Mouse (Mus musculus): ENCODE results near the gene Rnase9. TPM values are rescaled to one million over a fixed set of nuclear protein-coding genes. Genes with fewer than 3 reads are reported as not detected.

Gene Rnase9
- polyA plus RNA-seq, 1 experiment from 2014 or later: not detected

DNA sequence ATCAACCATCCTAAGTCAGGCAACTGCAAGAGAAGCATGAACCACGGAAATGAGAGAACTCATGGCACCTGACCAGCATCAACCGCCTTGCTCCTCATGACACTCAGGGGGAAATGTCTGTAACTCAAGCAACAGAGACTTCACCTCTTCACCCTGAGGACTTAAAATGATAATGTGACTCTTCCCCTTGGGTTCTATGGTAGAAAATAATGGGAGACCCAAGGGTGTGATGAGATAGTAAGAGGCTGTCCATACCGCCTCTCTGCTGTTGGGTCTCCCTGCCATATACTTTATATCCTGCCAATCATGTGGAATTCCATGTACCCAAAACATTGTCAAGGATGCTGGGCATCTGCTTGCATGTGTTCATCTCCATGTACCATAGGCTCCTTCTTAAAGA, 32.7 kb upstream of the Rnase9 start, which contains the start of gene Olfr750:
Gene Olfr750, minus strand, starts transcription at position 101 of the 400 bp plus-strand sequence.
- Histone ChIP-seq H3K4me1 (no peaks in the 10 kb centered on the region), H3K36me3 (no peaks in the 10 kb centered on the region), H3K27ac (replicated peaks) (no peak within 1 kb of the TSS), H3K9me3 (replicated peaks) (no peaks in the 10 kb centered on the region), H3K4me3 (no peak within 1 kb of the TSS), H3K27me3 (ENCODE audit: low read depth, poor library complexity, severe bottlenecking) (no peaks in the 10 kb centered on the region)
- WGBS: 85% methylated on average over 3 of the region's 3 CpGs
- DNase-seq (ENCODE audit: low spot score): no peak

DNA sequence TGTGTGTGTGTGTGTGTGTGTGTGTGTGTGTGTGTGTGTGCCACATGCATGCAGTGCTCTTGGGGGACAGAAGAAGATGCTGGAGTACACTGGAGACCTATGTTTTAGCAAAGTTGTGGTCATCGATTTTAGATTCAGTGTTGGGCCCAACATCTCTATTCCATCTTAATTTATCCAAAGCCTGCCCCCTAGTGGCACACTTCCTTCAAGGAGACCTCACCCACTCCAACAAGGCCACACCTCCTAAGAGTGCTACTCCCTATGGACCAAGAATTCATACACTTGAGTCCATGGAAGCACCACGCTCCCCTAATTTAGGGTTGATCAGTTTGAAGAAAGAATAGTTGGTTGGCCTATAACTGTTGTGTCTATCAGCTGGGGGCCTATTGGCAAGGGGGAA, 27.9 kb upstream of the Rnase9 start:
- WGBS: 89% methylated on average over 2 of the region's 2 CpGs
- no peaks in the 10 kb centered on the region for H3K27me3 ChIP-seq (ENCODE audit: low read depth, poor library complexity, severe bottlenecking)
- no peak for DNase-seq (ENCODE audit: low spot score)
- H3K4me1 ChIP-seq: peaks cover 11% of the 10 kb centered on the region
- H3K4me3 ChIP-seq: no peak overlapping the region
- no peak overlapping the region for H3K27ac ChIP-seq (replicated peaks)
- no peaks in the 10 kb centered on the region for H3K9me3 ChIP-seq (replicated peaks)
- H3K36me3 ChIP-seq: no peaks in the 10 kb centered on the region

DNA sequence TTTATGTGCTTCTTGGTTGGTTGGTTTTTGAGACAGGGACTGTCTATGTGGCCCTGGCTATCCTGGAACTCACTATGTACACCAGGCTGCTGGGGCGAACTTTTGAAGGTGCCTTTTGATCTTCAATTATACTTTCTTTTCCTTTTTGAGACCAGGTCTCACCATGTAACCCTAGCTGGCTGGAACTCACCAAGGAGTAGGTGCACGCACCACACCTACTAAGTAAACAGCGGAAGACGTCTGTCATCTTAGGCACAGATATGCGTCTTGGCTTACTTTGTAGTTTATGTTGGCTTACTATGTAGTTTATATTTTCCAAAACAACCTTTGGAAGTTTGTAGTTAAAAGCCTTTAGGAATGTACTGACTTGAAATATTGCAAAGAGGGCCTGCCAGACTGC, 27.3 kb upstream of the Rnase9 start:
- Histone ChIP-seq H3K27ac (replicated peaks) (no peak overlapping the region), H3K9me3 (replicated peaks) (no peaks in the 10 kb centered on the region), H3K4me3 (no peak overlapping the region), H3K36me3 (no peaks in the 10 kb centered on the region), H3K27me3 (ENCODE audit: low read depth, poor library complexity, severe bottlenecking) (no peaks in the 10 kb centered on the region), H3K4me1 (peaks cover 11% of the 10 kb centered on the region)
- 95% methylated on average over 5 of the region's 5 CpGs for WGBS
- no peak for DNase-seq (ENCODE audit: low spot score)

DNA sequence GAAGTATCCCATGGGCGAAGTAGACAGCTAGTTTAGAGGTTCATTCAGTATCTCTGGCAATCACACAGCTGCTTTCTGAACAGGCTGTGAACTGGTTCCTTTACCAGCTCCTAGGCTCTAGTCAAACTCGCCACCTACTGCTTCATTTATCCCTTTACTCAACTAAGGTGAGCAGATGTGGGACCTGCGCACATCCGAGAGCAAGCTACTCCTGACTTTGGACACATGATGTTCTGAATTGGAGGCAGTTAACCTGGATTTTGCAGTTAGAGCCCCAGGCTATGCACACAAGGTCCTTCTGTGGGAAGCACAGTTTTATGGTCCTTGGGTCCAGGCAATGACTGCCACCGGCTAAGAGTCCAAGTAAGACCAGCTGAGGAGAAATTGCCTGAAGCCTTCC, 19.1 kb upstream of the Rnase9 start:
- peaks cover 11% of the 10 kb centered on the region for H3K4me1 ChIP-seq
- no peaks in the 10 kb centered on the region for H3K36me3 ChIP-seq
- WGBS: 92% methylated on average over 5 of the region's 5 CpGs
- H3K9me3 ChIP-seq (replicated peaks): no peaks in the 10 kb centered on the region
- H3K4me3 ChIP-seq: no peak overlapping the region
- H3K27me3 ChIP-seq (ENCODE audit: low read depth, poor library complexity, severe bottlenecking): peaks cover 15% of the 10 kb centered on the region; the same call in 1 of the 2 replicates
- no peak for DNase-seq (ENCODE audit: low spot score)
- H3K27ac ChIP-seq (replicated peaks): no peak overlapping the region

DNA sequence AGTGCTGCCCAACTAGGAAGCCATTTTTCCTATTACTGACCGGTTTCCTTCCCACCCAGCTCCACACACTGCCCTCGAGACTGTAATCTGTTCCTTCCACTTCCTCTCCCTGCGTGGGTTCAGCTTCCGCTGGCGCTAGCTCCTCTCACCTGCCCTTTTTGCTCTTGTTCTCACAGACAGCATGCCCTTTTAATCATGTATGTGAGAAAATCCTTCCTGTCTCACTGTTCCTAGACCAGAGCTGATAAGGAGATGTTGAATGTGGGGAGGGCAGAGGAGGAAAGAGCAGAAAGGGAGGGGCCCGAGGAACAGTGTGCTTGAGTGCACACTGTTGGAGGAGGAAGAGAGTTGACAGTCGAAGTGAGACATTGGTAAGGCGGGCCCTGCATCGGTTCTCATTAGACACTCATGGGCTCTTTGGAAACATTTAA, 15.7 kb upstream of the Rnase9 start, which contains the start of gene Rnase12:
Gene Rnase12, minus strand, starts transcription at position 261 of the 431 bp plus-strand sequence.
- 78% methylated on average over 9 of the region's 9 CpGs for WGBS
- H3K27me3 ChIP-seq (ENCODE audit: low read depth, poor library complexity, severe bottlenecking): peaks cover 22% of the 10 kb centered on the region; the same call in 1 of the 2 replicates

DNA sequence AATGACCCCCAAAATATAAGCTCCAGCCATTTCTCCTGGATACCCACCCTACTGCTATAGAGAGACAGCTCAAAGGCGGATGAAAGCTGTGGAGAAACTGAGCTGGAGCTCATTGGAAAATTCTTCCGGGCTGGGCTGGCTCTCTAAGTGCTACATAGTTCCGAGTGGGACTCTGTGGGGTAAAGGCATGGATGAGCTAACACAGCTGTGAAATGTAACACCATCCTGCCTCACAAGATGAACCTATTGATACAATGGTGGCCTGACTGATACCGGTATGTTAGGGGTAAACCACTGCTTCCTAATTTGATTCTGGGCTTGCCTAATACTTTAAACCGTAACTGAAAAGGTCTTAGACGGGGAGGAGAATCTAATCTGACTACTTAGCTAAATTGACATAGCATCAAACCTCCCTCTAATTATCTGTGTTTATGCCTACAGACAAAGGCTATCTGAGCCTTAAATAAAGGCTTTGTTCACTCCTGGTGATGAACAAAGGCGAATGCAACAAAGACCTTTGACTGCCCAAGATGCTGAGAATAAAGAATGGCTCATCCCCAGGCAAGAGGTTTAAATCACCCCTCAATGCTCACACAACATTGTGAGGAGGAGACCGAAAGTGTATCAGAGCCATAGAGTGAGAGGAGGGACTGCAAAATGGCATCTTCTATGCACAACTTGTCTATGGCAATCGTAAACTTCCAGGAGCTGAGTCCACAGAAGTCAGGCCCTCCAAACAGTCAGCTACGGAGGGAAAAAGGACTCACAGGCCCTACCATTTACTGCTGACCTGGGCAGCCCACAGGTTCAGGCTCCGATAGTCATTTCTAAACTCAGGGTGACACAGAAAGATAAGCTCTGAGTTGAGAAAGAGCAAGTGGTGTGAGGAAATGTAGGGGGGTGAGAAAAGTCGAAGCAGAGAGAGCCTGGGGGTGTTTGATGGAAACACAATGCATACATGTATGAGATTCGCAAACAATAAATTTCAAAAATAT, 12.9 kb upstream of the Rnase9 start:
- H3K9me3 ChIP-seq (replicated peaks): no peaks in the 10 kb centered on the region
- no peak overlapping the region for H3K4me3 ChIP-seq
- H3K27ac ChIP-seq (replicated peaks): peak overlapping the region; percentile 63
- H3K36me3 ChIP-seq: no peaks in the 10 kb centered on the region
- peaks cover 23% of the 10 kb centered on the region for H3K27me3 ChIP-seq (ENCODE audit: low read depth, poor library complexity, severe bottlenecking)
- WGBS: 26% methylated on average over 13 of the region's 13 CpGs
- peaks cover 26% of the 10 kb centered on the region for H3K4me1 ChIP-seq
- DNase-seq (ENCODE audit: low spot score): peak; percentile 27

More for the DNA sequence above, 15.7 kb upstream of the Rnase9 start, which contains the start of gene Rnase12:
- peak; percentile 9 for DNase-seq (ENCODE audit: low spot score)
- peaks cover 27% of the 10 kb centered on the region for H3K4me1 ChIP-seq
- H3K9me3 ChIP-seq (replicated peaks): no peaks in the 10 kb centered on the region
- H3K36me3 ChIP-seq: no peaks in the 10 kb centered on the region
- H3K4me3 ChIP-seq: no peak within 1 kb of the TSS
- no peak within 1 kb of the TSS for H3K27ac ChIP-seq (replicated peaks)

DNA sequence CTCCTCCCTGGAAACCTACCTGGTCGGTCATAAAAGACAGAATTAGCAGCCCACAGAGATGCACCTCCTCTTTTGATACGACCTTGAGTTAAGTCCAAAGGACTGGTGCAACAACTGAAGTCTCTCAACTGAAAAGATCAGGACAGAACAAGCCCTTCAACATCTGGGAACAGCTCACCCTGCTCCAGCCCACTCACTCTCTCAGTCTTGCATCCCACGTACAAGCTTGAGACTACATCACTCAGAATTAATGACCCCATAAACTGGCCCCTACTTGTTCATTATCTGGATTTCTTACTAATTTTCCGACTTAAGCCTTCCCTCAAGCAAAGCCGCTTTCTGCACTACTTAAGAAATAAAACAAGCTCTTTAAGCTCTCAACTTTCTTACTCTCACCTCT, 11.5 kb upstream of the Rnase9 start:
- peaks cover 23% of the 10 kb centered on the region for H3K27me3 ChIP-seq (ENCODE audit: low read depth, poor library complexity, severe bottlenecking)
- no peak overlapping the region for H3K27ac ChIP-seq (replicated peaks)
- DNase-seq (ENCODE audit: low spot score): no peak
- no peak overlapping the region for H3K4me3 ChIP-seq
- H3K4me1 ChIP-seq: peaks cover 30% of the 10 kb centered on the region
- H3K9me3 ChIP-seq (replicated peaks): no peaks in the 10 kb centered on the region
- no peaks in the 10 kb centered on the region for H3K36me3 ChIP-seq
- WGBS: 56% methylated on average over 5 of the region's 5 CpGs

DNA sequence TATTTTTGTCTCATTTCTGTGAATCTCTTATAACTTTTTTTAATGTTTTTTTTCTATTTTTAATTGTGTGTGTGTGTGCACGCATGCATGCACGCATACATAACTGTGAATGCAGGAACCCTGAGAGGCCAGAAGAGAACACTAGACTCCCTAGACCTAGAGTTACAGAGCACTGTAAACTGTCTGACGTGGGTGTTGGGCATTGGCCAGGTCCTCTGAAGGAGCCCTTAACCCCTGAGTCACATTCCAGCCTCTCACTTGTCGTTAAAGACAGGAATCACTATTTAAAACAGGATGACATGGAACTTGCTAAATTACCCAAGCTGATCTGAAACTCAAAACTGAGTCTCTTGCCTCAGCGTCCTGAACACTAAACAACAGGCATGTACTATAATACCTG, 10.3 kb upstream of the Rnase9 start:
- H3K4me3 ChIP-seq: no peak overlapping the region
- no peak overlapping the region for H3K27ac ChIP-seq (replicated peaks)
- 80% methylated on average over 5 of the region's 5 CpGs for WGBS
- DNase-seq (ENCODE audit: low spot score): no peak
- no peaks in the 10 kb centered on the region for H3K36me3 ChIP-seq
- H3K9me3 ChIP-seq (replicated peaks): no peaks in the 10 kb centered on the region
- H3K27me3 ChIP-seq (ENCODE audit: low read depth, poor library complexity, severe bottlenecking): peaks cover 23% of the 10 kb centered on the region
- H3K4me1 ChIP-seq: peaks cover 27% of the 10 kb centered on the region

DNA sequence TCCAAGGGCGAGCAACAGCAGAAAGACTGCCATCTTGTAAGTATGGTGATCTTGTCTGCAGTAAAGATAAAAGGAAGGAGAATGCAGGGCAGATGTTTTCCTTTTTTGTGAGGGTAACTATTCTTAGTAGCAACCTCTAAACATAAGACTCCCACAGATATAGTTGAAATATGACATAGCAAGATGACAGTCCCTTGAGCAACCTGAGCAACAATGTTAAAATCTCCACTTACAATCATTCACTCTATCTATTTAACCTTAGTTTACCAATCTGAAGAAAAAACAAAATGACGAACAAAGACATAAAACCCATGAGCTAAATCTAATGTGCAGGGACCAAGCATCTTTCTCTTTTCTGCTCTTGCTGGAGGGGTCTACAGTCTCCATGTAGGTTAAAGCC, 8.4 kb upstream of the Rnase9 start, which contains the start of gene Rnase11:
Gene Rnase11, minus strand, starts transcription at position 101 of the 400 bp plus-strand sequence.
- H3K4me1 ChIP-seq: peaks cover 26% of the 10 kb centered on the region
- DNase-seq (ENCODE audit: low spot score): no peak
- H3K9me3 ChIP-seq (replicated peaks): no peaks in the 10 kb centered on the region
- no peak within 1 kb of the TSS for H3K4me3 ChIP-seq
- H3K27me3 ChIP-seq (ENCODE audit: low read depth, poor library complexity, severe bottlenecking): peaks cover 23% of the 10 kb centered on the region
- H3K27ac ChIP-seq (replicated peaks): no peak within 1 kb of the TSS
- H3K36me3 ChIP-seq: no peaks in the 10 kb centered on the region
- 88% methylated on average over 2 of the region's 2 CpGs for WGBS

DNA sequence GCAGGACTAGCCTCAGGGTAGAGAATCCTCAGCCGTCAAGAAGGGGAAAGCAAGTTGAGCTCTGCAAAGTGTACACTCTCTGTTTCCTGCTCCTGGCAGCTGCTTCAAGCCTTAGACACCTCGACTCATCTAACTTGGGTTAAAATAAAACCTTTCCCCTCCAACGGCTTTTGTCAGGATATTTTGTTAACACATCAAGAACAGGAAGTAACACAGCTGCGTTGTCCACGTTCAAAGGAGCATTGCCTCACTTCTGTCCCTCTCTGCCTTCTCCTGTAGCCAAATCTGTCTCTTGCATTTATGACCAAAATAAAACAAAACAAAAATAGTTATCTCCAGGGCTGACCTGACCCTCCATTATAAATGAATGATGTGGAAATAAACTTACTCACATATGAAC, 6.2 kb upstream of the Rnase9 start:
- 75% methylated on average over 5 of the region's 5 CpGs for WGBS
- Histone ChIP-seq H3K27me3 (ENCODE audit: low read depth, poor library complexity, severe bottlenecking) (peaks cover 20% of the 10 kb centered on the region), H3K36me3 (no peaks in the 10 kb centered on the region), H3K4me1 (peaks cover 7% of the 10 kb centered on the region), H3K4me3 (no peak overlapping the region), H3K27ac (replicated peaks) (no peak overlapping the region), H3K9me3 (replicated peaks) (no peaks in the 10 kb centered on the region)
- DNase-seq (ENCODE audit: low spot score): no peak

DNA sequence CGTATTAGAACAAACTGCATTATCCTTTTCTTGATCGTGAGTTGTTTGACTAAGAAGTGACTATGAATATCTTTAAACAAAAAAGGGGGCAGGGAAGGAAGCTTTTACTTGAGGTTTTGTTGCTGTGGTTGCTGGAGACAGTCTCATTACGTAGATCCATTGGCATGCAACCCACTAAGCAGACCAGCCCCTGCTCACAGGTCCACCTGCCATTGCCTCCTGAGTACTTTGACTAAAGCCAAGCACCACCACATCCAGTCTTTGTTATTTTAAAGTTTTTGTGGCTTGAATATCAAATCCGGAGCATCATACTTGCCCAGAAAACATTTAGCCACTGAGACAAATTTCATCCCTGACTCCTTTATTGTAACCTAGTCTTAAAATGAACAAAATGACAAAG, 5.5 kb downstream of the Rnase9 start:
- no peaks in the 10 kb centered on the region for H3K4me1 ChIP-seq
- no peak for DNase-seq (ENCODE audit: low spot score)
- H3K36me3 ChIP-seq: no peaks in the 10 kb centered on the region
- H3K9me3 ChIP-seq (replicated peaks): no peaks in the 10 kb centered on the region
- no peak overlapping the region for H3K4me3 ChIP-seq
- 79% methylated on average over 4 of the region's 4 CpGs for WGBS
- H3K27ac ChIP-seq (replicated peaks): no peak overlapping the region
- H3K27me3 ChIP-seq (ENCODE audit: low read depth, poor library complexity, severe bottlenecking): no peaks in the 10 kb centered on the region

DNA sequence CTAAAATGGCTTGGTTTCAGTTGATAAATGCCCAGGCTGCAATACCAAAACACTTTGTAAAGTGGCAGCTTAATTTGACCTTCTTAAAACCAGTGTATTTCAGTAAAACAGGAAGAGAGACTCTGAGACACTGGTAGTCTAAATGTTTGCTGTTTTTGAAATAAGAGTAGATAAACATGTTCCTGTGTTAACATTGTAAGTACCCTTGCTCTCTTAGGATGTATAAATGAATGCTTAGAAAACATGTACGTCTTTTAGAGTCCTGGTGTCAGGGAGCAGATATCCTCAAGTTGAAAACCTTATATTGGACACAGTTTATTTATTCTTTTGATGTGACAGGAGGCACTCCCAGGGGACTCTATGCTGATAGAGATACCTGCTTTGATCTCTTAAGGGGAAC, 6.5 kb downstream of the Rnase9 start:
- H3K36me3 ChIP-seq: no peaks in the 10 kb centered on the region
- no peak for DNase-seq (ENCODE audit: low spot score)
- H3K9me3 ChIP-seq (replicated peaks): no peaks in the 10 kb centered on the region
- H3K27ac ChIP-seq (replicated peaks): no peak overlapping the region
- no peaks in the 10 kb centered on the region for H3K4me1 ChIP-seq
- WGBS: 44% methylated on average over 1 of the region's 1 CpGs
- H3K4me3 ChIP-seq: no peak overlapping the region
- H3K27me3 ChIP-seq (ENCODE audit: low read depth, poor library complexity, severe bottlenecking): no peaks in the 10 kb centered on the region

Data from midbrain, embryonic 10.5 days (tissue).